Mouse (Mus musculus): ENCODE data around the gene Nfe2l2. TPM values are rescaled to one million over a fixed set of nuclear protein-coding genes. Genes with fewer than 3 reads are reported as not detected.
A peak's percentile ranks its signal among the peaks of the same experiment; 100 is the strongest.
"Not testable (repeated sequence)": the region's sequence is repeated elsewhere in the genome, so short reads cannot be mapped to it uniquely, and the experiment has no call there.

Gene Nfe2l2
- total RNA-seq, 2 experiments from 2014 or later = 11.3 to 13.1 TPM

DNA sequence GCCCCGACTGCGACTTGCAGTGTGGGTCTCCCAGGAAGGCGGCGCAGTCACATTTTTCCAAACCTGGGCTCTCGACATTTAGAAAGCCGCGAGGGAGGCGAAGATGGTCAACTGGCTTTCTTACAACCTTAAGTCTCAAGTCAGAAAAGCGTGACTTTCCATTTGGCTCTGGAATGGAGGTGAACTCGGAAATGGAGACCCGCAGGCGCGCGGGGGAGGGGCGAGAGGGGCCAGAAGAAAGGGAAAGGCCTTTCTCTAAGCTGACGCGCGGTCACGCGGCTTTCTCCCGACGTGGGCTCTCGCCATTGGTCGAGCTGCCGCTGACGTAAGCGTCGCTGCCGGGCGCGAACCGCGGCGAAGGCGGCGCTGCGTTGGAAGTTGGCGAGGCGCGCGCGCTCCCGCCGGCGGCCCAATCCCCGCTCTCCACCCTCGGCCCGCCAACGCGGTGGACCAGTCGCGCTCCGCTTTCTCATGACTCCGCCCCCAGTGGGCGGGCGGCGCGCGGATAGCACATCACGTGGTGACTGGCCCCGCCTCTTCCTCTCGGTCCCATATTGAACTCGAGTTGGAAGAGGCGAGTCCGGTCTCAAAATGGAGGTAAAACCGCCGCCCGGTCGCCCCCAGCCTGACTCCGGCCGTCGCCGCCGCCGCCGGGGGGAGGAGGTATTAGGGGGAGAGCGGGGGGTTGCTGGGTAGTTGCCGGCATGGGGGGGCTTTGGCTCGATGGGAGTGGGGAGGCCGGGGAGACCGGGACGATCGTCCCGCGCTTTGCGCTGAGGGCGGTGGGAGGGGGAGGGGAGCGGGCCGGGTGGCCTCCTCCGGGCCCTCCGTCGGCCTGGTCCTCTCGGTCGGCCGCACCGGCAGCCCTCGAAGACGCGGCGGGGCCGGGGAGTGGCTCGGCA, 45.5 kb downstream of the Nfe2l2 start, which contains the start of gene Hnrnpa3:
Gene Hnrnpa3 (plus strand): TSS at position 535 of the 902 bp plus-strand sequence.
- intact Hi-C loops (cut with DNase I) = loop anchor here (2.0 to 5.0 kb wide), 4 partner anchors 44 to 173 kb away; partner anchors contain the start of gene Agps
- Histone ChIP-seq H3K27ac (peak within 1 kb of the TSS; percentile 100), H3K4me3 (peak within 1 kb of the TSS; percentile 95)
- TF ChIP-seq CTCF (IDR thresholded peaks at IDR 0.05) = no peak
- peak; percentile 100 for DNase-seq (ENCODE audit: extremely low spot score in 1 of 2, low spot score in 2 of 2)

DNA sequence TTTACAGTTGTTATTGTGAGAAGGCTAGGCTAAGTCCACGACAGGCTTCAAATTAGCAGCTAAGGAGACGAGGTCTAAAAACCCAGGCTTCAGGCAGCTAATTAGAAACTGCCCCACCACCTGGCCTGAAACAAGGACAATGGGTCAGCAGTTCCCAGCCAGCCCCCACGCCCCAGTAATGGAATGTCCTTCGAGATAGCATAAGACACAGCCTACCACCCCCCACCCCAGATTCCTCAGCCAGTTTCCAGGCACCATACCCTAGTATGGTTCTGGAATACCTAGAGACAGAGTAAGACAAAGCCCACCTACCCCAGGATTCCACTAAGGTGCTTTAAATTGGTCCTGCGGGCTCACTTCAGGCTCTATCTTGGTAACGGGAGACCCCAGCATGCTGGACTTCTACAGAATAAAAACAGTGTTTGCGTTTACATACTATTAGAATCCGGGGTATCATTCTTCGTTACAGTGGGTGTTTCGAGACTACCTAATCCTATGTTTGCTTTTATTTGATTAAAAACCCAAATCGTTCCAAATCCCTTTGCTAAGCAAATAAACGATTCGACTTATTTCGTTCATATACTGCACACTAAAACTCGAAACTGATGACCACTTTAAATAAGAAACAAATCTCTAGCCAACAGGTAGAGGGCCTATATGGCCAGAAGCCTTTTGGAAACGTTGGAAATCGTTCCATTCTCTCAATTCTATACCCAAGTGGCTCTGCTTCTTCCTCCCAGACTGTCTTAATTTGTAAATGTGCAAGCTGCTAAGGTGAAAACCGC, 46.3 kb downstream of the Nfe2l2 start:
- no peak for DNase-seq (ENCODE audit: extremely low spot score in 1 of 2, low spot score in 2 of 2)
- H3K4me3 ChIP-seq = peak overlapping the region; percentile 53
- intact Hi-C loops (cut with DNase I) = loop anchor here (2.0 to 5.0 kb wide), 4 partner anchors 45 to 174 kb away; partner anchors contain the start of gene Agps
- no peak; the same call in 1 of the 2 replicates for TF ChIP-seq CTCF (IDR thresholded peaks at IDR 0.05)
- H3K27ac ChIP-seq = peak overlapping the region; percentile 100

DNA sequence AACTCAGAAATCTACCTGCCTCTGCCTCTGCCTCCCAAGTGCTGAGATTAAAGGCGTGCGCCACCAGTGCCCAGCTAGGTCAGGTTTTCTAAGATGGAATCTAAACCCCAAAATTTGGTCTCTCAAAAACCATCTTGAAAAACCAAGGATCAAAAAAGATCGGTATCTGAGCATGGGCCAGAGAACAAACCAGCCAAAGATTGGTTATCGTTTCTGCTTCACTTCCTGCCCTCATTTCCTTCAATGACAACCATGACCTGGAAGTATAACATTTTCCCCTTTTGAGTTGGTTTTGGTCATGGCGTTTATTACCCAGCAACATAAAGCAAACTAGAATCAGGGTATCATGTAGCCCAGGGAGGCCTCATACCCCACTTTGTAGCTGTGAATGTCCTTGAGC, 47.5 kb downstream of the Nfe2l2 start:
- intact Hi-C loops (cut with DNase I) = loop anchor here (5.0 kb wide), 1 partner anchor 175 kb away; the partner anchor contains the start of gene Agps
- Histone ChIP-seq H3K4me3 (no peak overlapping the region), H3K27ac (no peak overlapping the region)
- DNase-seq (ENCODE audit: extremely low spot score in 1 of 2, low spot score in 2 of 2) = no peak
- no peak for TF ChIP-seq CTCF (IDR thresholded peaks at IDR 0.05)

DNA sequence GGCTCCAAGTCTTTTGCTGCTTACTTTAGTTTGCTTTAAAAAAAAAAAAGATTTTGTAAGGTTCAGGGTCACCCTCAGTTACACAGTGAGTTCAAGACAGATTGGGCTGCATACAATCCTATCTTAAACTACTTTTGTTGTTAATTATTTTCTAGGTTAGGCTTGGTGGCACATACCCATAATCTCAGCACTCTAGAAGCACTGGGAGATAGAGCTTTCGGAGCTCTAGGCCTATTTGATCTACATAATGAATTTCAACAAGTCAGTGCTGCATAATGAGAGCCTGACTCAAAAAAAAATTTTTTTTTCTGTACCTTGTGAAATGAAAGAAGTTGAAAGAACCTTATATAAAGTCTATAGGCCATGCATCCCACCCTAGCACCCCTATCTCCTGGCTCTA, 49.8 kb downstream of the Nfe2l2 start:
- intact Hi-C loops (cut with DNase I) = loop anchor here (5.0 kb wide), 1 partner anchor 178 kb away; the partner anchor contains the start of gene Agps
- no peak for TF ChIP-seq CTCF (IDR thresholded peaks at IDR 0.05)
- no peak overlapping the region for H3K27ac ChIP-seq
- no peak for DNase-seq (ENCODE audit: extremely low spot score in 1 of 2, low spot score in 2 of 2)
- no peak overlapping the region for H3K4me3 ChIP-seq

DNA sequence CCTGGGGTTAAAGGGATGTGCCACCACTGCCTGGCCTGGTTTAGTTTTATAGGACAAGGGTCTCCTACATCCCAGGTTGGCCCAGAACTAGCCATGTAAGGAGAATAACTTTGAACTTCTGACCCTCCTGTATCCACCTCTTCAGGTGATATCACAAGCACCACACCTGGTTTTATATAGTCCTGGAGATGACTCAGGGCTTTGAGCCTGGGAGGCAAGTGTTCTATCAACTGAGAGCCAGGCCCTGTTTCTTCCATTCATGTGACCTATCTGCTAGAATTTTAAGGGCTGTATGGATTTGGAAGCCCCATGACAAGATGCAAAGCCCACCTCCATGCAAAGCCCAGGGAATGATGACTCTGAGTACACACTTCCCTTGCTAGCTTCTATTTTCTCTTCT, 51.3 kb downstream of the Nfe2l2 start:
- no peak overlapping the region for H3K4me3 ChIP-seq
- intact Hi-C loops (cut with DNase I) = no loop called here
- DNase-seq (ENCODE audit: extremely low spot score in 1 of 2, low spot score in 2 of 2) = no peak

DNA sequence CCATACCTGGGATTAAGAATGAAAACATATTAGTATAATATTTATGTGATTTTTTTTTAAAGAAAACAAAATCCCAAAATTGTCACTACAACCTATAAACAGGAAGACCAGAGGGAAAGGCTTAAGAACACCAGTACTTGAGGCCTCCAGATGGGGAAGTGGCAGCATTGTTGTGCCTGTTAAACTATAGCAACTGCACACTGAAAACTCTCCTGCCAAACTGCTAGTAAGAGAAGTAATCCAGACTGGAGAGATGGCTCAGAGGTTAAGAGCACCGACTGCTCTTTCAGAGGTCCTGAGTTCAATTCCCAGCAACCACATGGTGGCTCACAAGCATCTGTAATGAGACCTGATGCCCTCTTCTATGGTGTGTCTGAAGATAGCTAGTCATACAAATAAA, 54.0 kb downstream of the Nfe2l2 start:
- TF ChIP-seq CTCF (IDR thresholded peaks at IDR 0.05) = no peak
- DNase-seq (ENCODE audit: extremely low spot score in 1 of 2, low spot score in 2 of 2) = no peak
- Histone ChIP-seq H3K27ac (no peak overlapping the region), H3K4me3 (no peak overlapping the region)
- intact Hi-C loops (cut with DNase I) = no loop called here

More for the DNA sequence above, 51.3 kb downstream of the Nfe2l2 start:
- no peak overlapping the region for H3K27ac ChIP-seq
- TF ChIP-seq CTCF (IDR thresholded peaks at IDR 0.05) = no peak

DNA sequence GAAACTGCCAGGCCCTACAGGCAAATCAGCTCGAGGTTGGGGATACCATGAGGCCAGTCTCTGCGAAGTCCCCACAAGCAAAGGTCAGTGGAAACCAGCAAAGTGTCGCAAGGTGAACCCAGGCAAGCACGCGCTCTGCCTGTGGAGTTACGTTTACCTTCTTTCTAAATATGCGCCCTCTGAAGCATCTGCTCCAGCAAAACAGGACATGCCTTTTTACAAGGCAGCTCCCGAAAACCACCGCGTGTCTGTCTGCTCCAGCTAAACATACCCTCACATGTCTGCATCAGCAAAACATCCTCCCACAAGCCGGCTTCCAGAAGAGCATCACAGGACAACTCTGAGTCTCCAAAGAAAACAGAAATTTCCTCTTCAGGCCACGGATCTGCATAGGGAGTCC, 59.2 kb downstream of the Nfe2l2 start:
- intact Hi-C loops (cut with DNase I) = loop anchor here (1.0 kb wide), 1 partner anchor 8 kb away; no protein-coding TSS in a partner anchor
- Histone ChIP-seq H3K27ac (no peak overlapping the region), H3K4me3 (no peak overlapping the region)
- DNase-seq (ENCODE audit: extremely low spot score in 1 of 2, low spot score in 2 of 2) = no peak
- TF ChIP-seq CTCF (IDR thresholded peaks at IDR 0.05) = no peak

DNA sequence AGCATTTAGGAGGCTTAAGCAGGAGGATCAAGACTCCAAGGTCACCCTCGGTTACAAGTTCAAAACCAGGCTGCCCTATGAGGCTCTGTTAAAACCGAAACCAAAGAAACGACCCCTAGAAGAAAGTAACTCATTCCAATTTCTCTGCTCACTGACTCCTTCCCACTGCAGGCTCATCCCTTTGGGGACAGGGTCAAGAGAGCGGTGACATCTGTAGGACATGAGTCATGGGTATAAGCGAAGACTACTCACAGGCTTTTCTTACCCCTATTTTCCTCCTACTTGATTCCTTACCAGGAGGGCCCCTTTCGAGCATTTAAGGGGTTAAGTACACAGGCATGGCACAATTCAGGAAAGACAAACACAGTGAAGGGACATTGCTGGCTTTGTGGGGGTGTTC, 60.5 kb downstream of the Nfe2l2 start:
- no peak for DNase-seq (ENCODE audit: extremely low spot score in 1 of 2, low spot score in 2 of 2)
- Histone ChIP-seq H3K4me3 (no peak overlapping the region), H3K27ac (no peak overlapping the region)
- no peak for TF ChIP-seq CTCF (IDR thresholded peaks at IDR 0.05)
- intact Hi-C loops (cut with DNase I) = no loop called here

DNA sequence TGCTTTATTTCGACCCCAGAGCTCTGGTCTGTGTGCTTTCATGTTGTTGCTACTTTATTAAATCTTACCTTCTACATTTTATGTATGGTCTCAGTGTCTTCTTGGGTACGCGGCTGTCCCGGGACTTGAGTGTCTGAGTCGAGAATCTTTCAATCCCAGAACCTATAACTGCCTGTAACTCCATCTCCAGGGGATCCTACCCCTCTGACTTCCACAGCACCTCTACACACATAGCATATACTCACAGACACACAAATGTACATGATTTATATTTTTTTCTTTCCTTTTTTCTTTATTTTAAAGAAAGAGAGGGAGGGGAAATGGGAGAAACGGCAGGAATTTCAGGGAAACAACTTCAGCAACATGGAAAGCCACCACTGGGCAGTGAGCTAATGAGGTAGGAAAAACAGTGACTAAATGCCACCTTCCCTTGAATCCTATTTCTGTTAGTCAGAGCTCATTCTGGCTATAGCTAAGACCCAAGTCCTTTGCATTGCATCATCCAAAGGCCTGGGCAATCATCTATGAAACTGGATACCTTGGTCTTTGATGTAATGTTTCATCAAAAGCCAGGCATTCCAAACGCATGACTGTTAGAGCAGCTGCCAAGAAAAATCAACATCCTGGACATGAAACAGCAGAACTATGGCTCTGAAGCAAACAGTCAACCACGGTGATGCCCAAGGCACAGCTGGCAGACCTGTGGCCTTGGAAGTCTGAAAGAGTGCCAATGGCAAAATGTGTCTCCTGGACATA, 61.5 kb downstream of the Nfe2l2 start:
- intact Hi-C loops (cut with DNase I) = no loop called here
- DNase-seq (ENCODE audit: extremely low spot score in 1 of 2, low spot score in 2 of 2) = no peak
- Histone ChIP-seq H3K4me3 (no peak overlapping the region), H3K27ac (no peak overlapping the region)
- TF ChIP-seq CTCF (IDR thresholded peaks at IDR 0.05) = no peak

DNA sequence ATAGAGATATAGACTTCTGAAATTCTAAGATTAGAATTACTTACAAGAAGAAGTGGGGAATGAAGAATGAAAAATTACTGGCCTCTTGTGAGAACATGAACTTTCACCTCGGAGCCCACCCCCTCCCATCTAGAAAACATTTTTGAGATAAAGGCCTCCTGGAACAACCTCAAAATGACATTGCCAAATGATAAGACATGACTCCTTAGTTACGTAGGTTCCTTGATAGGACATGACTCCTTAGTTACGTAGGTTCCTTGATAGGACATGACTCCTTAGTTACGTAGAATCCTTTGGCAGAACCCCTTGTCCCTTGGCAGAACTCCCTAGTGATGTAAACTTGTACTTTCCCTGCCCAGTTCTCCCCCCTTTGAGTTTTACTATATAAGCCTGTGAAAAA, 62.1 kb downstream of the Nfe2l2 start:
- H3K27ac ChIP-seq; H3K4me3 ChIP-seq; intact Hi-C loops (cut with DNase I); DNase-seq (ENCODE audit: extremely low spot score in 1 of 2, low spot score in 2 of 2): not testable (repeated sequence)

DNA sequence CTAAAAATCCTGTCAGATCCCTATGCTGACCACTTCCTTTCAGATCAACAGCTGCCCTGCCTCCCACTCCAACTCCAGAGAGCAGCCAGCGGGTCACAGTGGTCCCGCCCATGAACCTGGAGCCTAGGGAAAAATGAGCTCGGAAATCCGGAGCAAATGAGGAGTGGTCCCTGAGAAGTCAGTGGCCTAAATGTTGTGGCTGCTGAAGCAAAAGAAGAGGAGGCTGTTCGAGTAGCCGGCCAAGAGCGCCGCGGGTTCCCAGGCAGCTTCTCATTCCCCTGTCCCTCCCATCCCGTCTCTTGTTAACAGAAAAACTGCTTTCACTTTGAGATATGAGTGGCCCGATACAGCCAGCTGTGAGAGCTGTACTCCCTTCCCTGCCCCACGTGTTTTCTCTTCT, 64.9 kb downstream of the Nfe2l2 start:
- H3K4me3 ChIP-seq; DNase-seq (ENCODE audit: extremely low spot score in 1 of 2, low spot score in 2 of 2); intact Hi-C loops (cut with DNase I); H3K27ac ChIP-seq: not testable (repeated sequence)

DNA sequence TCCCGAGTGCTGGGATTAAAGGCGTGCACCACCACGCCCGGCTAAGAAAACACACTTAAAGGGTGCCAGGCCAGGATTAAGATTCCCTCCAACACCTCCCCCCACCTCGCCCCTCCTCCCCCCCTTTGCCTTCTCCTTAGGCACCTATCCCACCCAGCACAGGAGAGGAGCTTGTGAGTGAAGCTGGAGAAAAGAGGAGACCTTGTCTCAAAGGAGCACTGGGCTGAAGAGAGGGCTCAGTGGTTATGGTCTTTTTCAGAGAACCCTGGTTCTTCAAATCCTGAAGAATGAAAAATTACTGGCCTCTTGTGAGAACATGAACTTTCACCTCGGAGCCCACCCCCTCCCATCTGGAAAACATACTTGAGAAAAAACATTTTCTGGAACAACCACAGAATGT, 66.6 kb downstream of the Nfe2l2 start:
- intact Hi-C loops (cut with DNase I) = loop anchor here (1.0 kb wide), 1 partner anchor 7 kb away; no protein-coding TSS in a partner anchor
- H3K4me3 ChIP-seq; H3K27ac ChIP-seq; DNase-seq (ENCODE audit: extremely low spot score in 1 of 2, low spot score in 2 of 2): not testable (repeated sequence)
